Mouse (Mus musculus) c-Kit-negative CD71-positive TER-119-positive erythroid progenitor cells, embryonic 14.5 days (primary cell): Measurements from ENCODE around the gene Aamp.
A peak's percentile ranks its signal among the peaks of the same experiment; 100 is the strongest.
"Not testable (repeated sequence)": the region's sequence is repeated elsewhere in the genome, so short reads cannot be mapped to it uniquely, and the experiment has no call there.

Source experiments
- DNase-seq: peaks from one replicate; pipeline ENCODE4 v3.0.0-alpha.2; 2013; ENCODE audit warnings: low read depth, low spot score

Aamp gene

DNA sequence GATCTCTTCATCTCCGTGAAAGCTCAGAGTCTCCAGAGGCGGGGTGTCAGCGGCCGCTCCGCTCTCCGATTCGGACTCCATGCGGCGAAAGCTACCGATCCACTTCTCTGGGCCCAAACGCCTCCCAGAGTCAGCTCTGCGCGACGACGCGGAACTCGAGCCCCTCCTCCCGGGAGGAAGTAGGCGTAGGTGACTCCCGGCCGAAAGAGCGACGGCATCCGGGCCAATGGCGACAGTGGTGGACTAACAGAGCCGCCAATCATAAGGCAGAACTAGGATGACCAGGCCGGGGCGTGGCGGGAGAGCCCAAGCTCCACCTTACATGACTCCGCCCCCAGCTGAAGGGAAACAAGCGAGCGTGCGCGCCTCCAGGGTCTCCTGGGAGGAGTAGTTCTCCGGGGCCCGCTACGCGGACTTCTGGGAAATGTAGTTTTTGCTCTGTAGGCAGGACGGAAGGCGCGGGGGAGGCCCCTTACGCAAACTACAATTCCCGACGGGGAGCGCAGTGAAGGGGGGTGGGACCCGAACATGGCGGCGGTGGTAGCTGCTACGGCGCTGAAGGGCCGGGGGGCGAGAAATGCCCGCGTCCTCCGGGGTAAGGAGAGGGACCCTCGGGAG, at the start of gene Aamp, which contains the start of gene Pnkd:
TSS of gene Aamp (minus strand) at position 196 of the 618 bp plus-strand sequence.
TSS of gene Pnkd (plus strand) at position 388 of the 618 bp plus-strand sequence.
- peak; percentile 100 for DNase-seq

DNA sequence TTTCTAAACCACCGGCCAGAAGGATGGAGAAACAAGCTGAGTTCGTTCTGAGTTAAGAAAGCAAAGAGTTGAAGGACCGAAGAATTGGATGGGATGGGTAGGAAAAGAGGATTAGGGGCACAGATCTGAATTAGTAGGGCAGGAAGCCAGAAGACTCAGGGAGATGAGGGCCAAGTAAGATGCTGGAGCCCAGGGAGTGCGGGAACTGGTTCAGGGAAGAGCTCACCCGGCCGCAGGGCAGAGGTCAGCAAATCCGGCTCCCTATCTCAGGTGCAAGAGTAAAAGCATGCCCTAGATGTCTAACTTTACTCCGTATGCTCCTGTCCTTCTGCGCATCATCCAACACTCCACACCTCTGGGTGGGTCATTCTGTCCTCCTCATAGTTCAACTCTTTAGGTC, 48.4 kb upstream of the Aamp start:
- DNase-seq = no peak

GRCm38 (mm10) chr1:74332241-74332763, 47.8 kb upstream of the Aamp start:
- DNase-seq = peak; percentile 76

DNA sequence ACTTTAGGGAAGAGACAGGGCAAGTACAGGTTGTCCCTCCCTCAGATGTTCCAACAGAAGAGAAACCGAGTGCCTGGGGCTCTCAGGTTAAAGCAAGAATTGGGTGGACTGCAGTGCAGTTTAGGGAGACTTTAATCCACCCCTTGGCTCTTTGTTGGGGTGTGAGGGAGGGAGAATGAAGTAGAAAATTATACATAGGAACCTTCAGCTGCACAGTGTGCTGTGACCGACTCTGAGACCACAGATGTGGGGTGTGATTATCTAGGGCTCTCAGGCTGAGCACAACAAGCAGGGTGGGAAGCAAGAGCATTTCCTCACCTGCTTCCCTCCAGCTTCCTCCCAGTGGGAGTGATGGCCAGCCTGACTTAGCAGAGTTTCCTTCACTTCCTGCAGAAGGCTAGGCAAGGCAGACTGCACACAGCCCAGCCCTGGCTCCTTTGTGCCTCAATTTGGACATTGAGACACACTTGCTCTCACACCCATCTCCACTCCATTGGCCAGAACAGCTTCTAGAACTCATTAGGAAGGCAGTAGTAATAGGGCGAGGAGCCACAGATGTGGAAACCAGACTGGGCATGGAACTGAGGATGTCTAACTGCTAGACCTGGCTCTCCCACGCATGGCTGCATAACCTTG, 46.6 kb upstream of the Aamp start:
- no peak for DNase-seq

- DNase-seq = no peak
Measured at GRCm38 (mm10) chr1:74329899-74330431, 45.4 kb upstream of the Aamp start.

DNA sequence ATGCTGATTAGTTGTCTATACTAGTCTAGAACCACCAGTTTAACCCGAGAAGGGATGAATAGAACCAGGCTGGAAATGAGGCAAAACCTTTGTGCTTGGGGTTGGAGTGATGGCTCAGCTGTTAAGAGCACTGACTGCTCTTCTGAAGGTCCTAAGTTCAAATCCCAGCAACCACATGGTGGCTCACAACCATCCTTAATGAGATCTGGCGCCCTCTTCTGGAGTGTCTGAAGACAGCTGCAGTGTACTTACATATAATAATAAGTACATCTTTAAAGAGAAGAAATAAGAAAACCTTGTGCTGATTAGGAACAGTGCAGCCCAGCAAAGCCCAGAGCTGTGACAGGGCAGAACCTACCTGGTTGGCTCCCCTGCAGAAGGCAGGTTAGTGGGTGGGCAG, 42.4 kb upstream of the Aamp start:
- DNase-seq = not testable (repeated sequence)

GRCm38 (mm10) chr1:74321396-74321795, 36.9 kb upstream of the Aamp start:
- no peak for DNase-seq

DNA sequence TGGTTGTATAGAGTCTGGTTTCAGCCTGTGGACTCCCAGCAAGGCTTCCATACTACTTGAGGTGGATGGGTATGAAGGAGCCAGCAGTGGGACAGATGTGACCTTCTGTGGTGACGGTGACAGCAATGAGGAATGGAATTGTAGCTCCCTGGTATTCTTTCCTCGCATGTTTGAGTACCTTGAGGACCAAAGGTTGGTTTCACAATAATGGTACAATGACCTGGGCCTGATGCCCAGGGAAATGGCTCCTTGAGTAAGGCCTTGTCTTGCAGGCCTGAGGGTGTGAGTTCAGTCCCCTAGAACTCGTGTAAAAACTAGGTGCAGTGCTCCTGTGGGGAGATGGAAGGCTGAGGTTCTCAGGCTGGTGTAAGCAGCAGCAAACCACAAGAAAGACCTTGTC, 34.2 kb upstream of the Aamp start:
- DNase-seq = no peak

DNA sequence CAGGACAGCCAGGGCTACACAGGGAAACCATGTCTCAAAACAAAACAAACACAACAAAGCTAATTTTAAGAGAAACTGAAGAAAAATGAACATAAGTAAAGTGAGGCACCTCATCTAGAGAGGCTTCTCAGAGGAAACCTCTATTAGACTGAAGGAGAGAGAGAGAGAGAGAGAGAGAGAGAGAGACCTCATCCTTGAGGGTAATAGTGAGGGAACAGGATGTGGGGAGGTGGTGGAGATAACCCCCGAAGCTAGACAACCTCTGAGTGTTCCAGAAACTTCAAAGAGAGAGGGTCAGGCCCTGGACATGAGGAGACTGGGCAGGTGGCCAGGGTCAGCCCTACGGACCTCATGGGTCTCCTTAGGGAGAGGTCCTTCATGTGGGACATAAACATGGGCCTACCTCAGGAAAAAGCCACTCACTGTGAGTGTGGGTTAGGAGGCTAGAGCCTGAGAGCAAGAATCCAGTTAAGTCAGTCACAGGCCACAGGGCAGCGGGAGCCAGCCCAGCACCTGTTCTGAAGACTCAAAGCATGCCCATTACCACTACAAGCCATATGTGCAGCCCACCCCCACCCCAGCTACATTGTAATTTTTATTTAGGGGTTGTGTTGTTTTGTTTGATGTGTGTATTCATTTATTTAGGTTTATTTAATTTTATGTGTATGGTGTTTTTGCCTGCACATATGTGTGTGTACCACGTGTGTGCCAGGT, 31.7 kb upstream of the Aamp start:
- DNase-seq = no peak

GRCm38 (mm10) chr1:74314796-74315195, 30.3 kb upstream of the Aamp start:
- no peak for DNase-seq

DNA sequence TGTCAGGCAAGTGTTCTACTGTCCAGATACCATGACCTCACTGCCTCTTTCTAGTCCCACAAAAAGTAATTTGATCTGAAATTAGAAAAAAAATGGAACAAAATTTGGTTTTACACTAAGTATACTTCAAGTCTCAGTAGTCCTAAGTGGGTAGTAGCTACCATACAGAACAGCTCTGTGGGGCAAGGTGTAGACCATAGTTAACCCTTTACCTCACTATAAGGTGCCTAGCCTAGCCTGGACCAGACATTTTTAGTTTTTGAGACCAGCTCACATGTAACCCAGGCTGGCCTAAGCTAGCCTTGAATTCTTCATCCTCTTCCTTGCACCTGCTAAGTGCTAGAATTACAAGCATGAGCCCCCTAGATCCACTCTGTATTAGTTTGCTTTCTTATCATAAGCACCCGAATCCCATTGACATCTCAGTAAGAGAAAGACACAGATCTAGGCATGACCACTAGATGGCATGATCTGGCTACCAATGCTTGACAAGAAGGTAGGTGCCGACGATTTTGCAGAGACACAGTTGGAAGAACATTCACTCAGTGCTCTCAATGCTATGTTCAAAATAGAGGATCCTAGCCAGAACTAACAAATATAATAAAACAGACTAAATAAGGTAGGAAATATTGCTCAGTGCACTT, 28.6 kb upstream of the Aamp start:
- DNase-seq = no peak

- DNase-seq = no peak
Measured at GRCm38 (mm10) chr1:74309767-74310166, 25.2 kb upstream of the Aamp start.

DNA sequence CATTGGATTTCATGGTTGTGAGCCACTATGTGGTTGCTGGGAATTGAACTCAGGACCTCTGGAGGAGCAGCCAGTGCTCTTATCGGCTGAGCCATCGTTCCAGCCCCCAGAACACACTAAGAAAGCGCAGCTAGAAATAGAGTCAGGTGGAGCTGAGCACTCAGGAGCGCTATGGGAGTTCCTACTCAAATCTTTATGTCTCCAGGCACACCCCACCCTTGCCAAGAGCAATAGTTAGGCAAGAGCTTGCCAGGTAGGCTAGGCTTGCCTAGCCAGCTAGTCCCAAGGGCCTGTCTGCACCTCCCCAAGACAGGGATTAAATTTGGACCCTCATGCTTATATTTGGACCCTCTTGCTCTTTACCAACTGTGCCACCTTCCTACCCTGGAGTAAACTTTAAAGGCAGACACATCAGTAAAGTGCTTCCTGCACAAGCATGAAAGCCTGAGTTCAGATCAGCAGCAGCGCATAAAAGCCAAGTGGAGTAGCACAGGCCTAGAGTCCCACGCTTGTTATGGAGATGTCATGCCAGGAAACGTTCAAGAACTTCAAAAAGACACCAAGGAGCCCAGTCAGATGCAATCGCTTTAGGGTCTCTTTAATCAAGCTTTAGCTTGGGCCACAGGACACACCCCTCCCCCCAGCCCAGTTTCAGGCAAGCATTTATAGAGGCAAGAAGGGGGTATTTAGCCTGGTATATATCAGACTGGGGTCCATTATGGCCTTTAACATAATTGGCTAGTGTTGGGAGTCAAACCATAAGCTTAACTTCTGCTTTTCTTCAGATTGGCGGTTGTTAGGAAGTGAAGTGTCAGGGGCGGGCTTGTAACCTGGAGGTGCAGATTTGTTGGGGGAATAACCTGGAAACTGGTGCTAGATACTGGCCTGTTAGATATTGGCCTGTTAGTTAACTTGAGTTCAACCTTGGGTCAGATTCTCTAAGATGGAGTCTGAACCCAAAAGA, 23.7 kb upstream of the Aamp start:
- no peak for DNase-seq

- no peak for DNase-seq
Measured at GRCm38 (mm10) chr1:74307146-74307545, 22.6 kb upstream of the Aamp start.

GRCm38 (mm10) chr1:74305522-74305921, 21.0 kb upstream of the Aamp start, which contains the start of gene Tmbim1:
Gene Tmbim1 (minus strand): TSS chr1:74305622.
- no peak for DNase-seq

DNA sequence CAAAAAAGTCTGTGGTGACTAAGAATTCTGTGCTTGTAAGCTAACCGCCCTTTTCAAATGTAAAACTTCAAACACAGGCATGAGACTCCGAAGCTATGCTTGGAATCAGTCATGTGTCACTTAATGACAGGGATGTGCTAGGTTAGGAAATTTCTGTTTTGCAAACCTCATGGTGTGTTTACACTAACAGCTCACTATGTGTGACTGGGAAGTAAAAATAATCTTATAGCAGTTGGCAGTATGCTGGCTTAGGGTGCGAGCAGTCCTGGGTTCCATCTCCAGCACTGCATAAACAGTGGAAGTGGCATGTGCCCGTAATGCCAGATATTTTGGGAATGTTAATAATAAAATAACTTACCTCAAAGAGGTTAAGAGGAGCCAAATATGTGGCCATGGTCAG, 20.4 kb upstream of the Aamp start:
- DNase-seq = no peak

DNA sequence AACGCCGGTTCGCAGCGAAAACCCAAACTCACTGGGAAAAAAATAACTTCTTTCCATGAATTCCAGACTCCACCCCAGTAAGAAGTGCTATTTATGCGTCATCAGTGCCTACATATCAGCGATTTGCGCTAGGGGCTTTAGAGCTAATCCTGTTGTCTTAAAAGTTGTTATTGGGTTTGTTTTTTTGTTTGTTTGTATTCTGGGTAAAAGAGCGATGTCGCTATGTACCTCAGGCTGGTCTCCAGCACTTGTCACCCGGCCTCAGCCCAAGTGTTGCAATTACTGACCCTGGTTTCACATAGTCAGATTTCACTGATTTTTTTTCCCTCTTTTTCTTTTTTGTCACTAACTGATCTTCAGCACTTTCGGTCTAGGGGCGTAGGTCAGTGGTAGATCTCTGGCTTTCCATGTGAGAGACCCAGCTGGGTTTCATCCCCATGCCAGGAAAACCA, 19.8 kb upstream of the Aamp start:
- no peak for DNase-seq

GRCm38 (mm10) chr1:74303509-74304338, 19.2 kb upstream of the Aamp start:
- peak; percentile 48 for DNase-seq

DNA sequence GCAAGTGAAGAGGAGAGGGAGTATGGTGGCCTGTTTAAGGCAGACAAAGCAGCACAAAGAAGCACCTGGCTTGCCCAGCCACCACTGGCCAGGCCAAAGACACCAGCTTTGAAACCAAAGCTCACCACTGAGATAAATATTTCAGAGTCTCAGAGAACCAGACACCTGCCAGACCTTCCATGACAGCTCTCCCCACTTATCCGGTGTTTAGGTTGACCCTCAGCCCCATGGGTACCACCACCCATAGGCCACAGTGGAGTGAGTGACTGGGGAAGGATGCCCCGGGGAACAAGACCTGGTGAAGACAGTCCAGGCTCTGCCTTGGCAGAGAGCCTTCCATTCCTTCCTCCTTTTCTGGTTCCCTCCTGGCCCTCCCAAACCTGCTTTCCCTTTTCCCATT, 18.3 kb upstream of the Aamp start:
- DNase-seq = no peak

GRCm38 (mm10) chr1:74302229-74302628, 17.7 kb upstream of the Aamp start:
- no peak for DNase-seq
